Mouse (Mus musculus) liver, adult 2 months (tissue): ENCODE measurements at regions not wholly inside any gene's neighbourhood (a gene's known extent, or its start where the extent isn't known, plus 50 kb on each side); places are given as distances from the start of the nearest gene placed in this dataset.
A peak's percentile ranks its signal among the peaks of the same experiment; 100 is the strongest.

Experiments
- DNase-seq: peaks from one replicate; pipeline ENCODE4 v3.0.0-alpha.2; 2011; ENCODE audit warnings: low read depth, low spot score; ENCODE audit errors: extremely low read depth
- H3K27ac ChIP-seq: fragments of 200-500 bp; replicated peaks from 2 replicates; pipeline ENCODE4 v1.5.1; 2012; ENCODE audit warnings: low read depth, mild to moderate bottlenecking, control low read depth, inconsistent platforms, low read length; ENCODE audit not compliant: insufficient read depth
- H3K27me3 ChIP-seq: fragments of 200-500 bp; 2 replicates; pipeline ENCODE4 v1.6.1; 2012; ENCODE audit warnings: mild to moderate bottlenecking, moderate library complexity, low read length, inconsistent platforms; ENCODE audit not compliant: control insufficient read depth, insufficient read depth
- H3K36me3 ChIP-seq: fragments of 200-500 bp; 2 replicates; pipeline ENCODE4 v1.6.1; 2012; ENCODE audit warnings: low read length, inconsistent platforms; ENCODE audit not compliant: control insufficient read depth, insufficient read depth
- H3K4me1 ChIP-seq: fragments of 200-500 bp; 2 replicates; pipeline ENCODE4 v1.6.1; 2011; ENCODE audit warnings: low read length; ENCODE audit not compliant: control insufficient read depth, insufficient read depth
- H3K4me3 ChIP-seq: fragments of 200-500 bp; 2 replicates; pipeline ENCODE4 v1.5.1; 2011; ENCODE audit warnings: low read depth, mild to moderate bottlenecking, control low read depth, low read length, moderate library complexity; ENCODE audit not compliant: insufficient read depth
- H3K79me2 ChIP-seq: fragments of 200-500 bp; 2 replicates; pipeline ENCODE4 v1.6.1; 2012; ENCODE audit warnings: inconsistent platforms, mild to moderate bottlenecking, low read length, moderate library complexity; ENCODE audit not compliant: control insufficient read depth, insufficient read depth
- H3K9ac ChIP-seq: fragments of 200-500 bp; 2 replicates; pipeline ENCODE4 v1.6.1; 2012; ENCODE audit warnings: low read depth, mild to moderate bottlenecking, control low read depth, inconsistent platforms, low read length
- CTCF ChIP-seq: fragments of 200-500 bp; IDR thresholded peaks from 2 replicates; pipeline ENCODE4 v1.5.1; 2011; ENCODE audit warnings: low read depth, low read length, control low read depth
- POLR2A ChIP-seq: fragments of 200-500 bp; IDR thresholded peaks from 2 replicates; pipeline ENCODE4 v1.6.1; 2011; ENCODE audit warnings: low read length, control low read depth; ENCODE audit not compliant: insufficient read depth; ENCODE audit errors: extremely low read depth
- WGBS: fragments of 180-500 bp; shearing (Covaris S2); methylation state at CpG from one replicate; pipeline ENCODE4 v1.1.7; 2018; 5-methylcytosine and 5-hydroxymethylcytosine counted together

GRCm38 (mm10) chr12:51211691-51212090 lies 136.2 kb upstream of the G2e3 start:
- TF ChIP-seq CTCF = peak; percentile 42
- no peak for TF ChIP-seq POLR2A
- Histone ChIP-seq H3K79me2 (no peaks in the 10 kb centered on the region), H3K4me3 (no peak overlapping the region), H3K4me1 (no peaks in the 10 kb centered on the region), H3K9ac (no peak overlapping the region), H3K27me3 (no peaks in the 10 kb centered on the region), H3K36me3 (no peaks in the 10 kb centered on the region), H3K27ac (no peak overlapping the region)
- WGBS = 29% methylated on average over 2 of the region's 2 CpGs
- peak; percentile 57 for DNase-seq

- H3K4me1 ChIP-seq = peaks cover 7% of the 10 kb centered on the region
- 60% methylated on average over 5 of the region's 5 CpGs for WGBS
- DNase-seq = peak; percentile 14
- H3K9ac ChIP-seq = no peak overlapping the region
- no peak overlapping the region for H3K27ac ChIP-seq
- TF ChIP-seq POLR2A = no peak
- TF ChIP-seq CTCF = no peak
- no peak overlapping the region for H3K4me3 ChIP-seq
- H3K79me2 ChIP-seq = no peaks in the 10 kb centered on the region
- no peaks in the 10 kb centered on the region for H3K27me3 ChIP-seq
- no peaks in the 10 kb centered on the region for H3K36me3 ChIP-seq
Observed at GRCm38 (mm10) chr12:51196289-51196688, 151.6 kb upstream of the G2e3 start.

GRCm38 (mm10) chr12:51195136-51195535 lies 152.7 kb upstream of the G2e3 start:
- WGBS = 87% methylated on average over 8 of the region's 8 CpGs
- Histone ChIP-seq H3K27me3 (no peaks in the 10 kb centered on the region), H3K36me3 (no peaks in the 10 kb centered on the region), H3K9ac (no peak overlapping the region), H3K4me1 (peaks cover 7% of the 10 kb centered on the region), H3K79me2 (no peaks in the 10 kb centered on the region), H3K4me3 (no peak overlapping the region), H3K27ac (no peak overlapping the region)
- no peak for DNase-seq
- TF ChIP-seq CTCF = no peak
- no peak for TF ChIP-seq POLR2A

GRCm38 (mm10) chr12:51190754-51191153 lies 157.1 kb upstream of the G2e3 start:
- Histone ChIP-seq H3K4me1 (no peaks in the 10 kb centered on the region), H3K27ac (no peak overlapping the region), H3K9ac (no peak overlapping the region), H3K79me2 (no peaks in the 10 kb centered on the region), H3K36me3 (no peaks in the 10 kb centered on the region), H3K4me3 (no peak overlapping the region), H3K27me3 (no peaks in the 10 kb centered on the region)
- no peak for TF ChIP-seq POLR2A
- no peak for TF ChIP-seq CTCF
- WGBS = 47% methylated on average over 1 of the region's 1 CpGs
- DNase-seq = no peak

GRCm38 (mm10) chr12:51190186-51190585 lies 157.7 kb upstream of the G2e3 start:
- Histone ChIP-seq H3K4me1 (no peaks in the 10 kb centered on the region), H3K36me3 (no peaks in the 10 kb centered on the region), H3K9ac (no peak overlapping the region), H3K79me2 (no peaks in the 10 kb centered on the region), H3K4me3 (no peak overlapping the region), H3K27ac (no peak overlapping the region), H3K27me3 (no peaks in the 10 kb centered on the region)
- no peak for DNase-seq
- 67% methylated on average over 5 of the region's 5 CpGs for WGBS
- no peak for TF ChIP-seq CTCF
- no peak for TF ChIP-seq POLR2A

GRCm38 (mm10) chr12:51188229-51188628 lies 159.6 kb upstream of the G2e3 start:
- no peak overlapping the region for H3K9ac ChIP-seq
- DNase-seq = peak; percentile 56
- H3K4me3 ChIP-seq = no peak overlapping the region
- H3K27me3 ChIP-seq = no peaks in the 10 kb centered on the region
- no peak overlapping the region for H3K27ac ChIP-seq
- TF ChIP-seq POLR2A (no peak), CTCF (peak; percentile 55)
- no peaks in the 10 kb centered on the region for H3K79me2 ChIP-seq
- no peaks in the 10 kb centered on the region for H3K36me3 ChIP-seq
- no peaks in the 10 kb centered on the region for H3K4me1 ChIP-seq
